Mouse (Mus musculus): ENCODE data around the gene Mrpl46. TPM values are rescaled to one million over a fixed set of nuclear protein-coding genes. Genes with fewer than 3 reads are reported as not detected.

The Mrpl46 gene
- polyA plus RNA-seq, 1 experiment from 2014 or later = 68.3 TPM

Other genes starting within 250 kb of the Mrpl46 start
- gene Ntrk3, start 45.5 kb downstream of the Mrpl46 start, polyA plus RNA-seq (2014; fragmentation: Nextera tagmentation; extraction: Ambion mirVana) = 1.1 and 1.8 TPM in 2 replicates
- gene Mrps11, start 412 bp downstream of the Mrpl46 start, polyA plus RNA-seq (2014; fragmentation: Nextera tagmentation; extraction: Ambion mirVana) = 60.7 and 64.7 TPM in 2 replicates
- gene Det1, start 63.7 kb upstream of the Mrpl46 start, polyA plus RNA-seq (2014; fragmentation: Nextera tagmentation; extraction: Ambion mirVana) = 12.1 and 12.5 TPM in 2 replicates
- 27.5 and 33.8 TPM in 2 replicates for gene Aen, start 112.3 kb upstream of the Mrpl46 start, polyA plus RNA-seq (2014; fragmentation: Nextera tagmentation; extraction: Ambion mirVana)
- gene Isg20, start 129.9 kb upstream of the Mrpl46 start, polyA plus RNA-seq (2014; fragmentation: Nextera tagmentation; extraction: Ambion mirVana) = 0.54 and 1.2 TPM in 2 replicates

Data from heart, embryonic 11.5 days (tissue).